Mouse (Mus musculus) C2C12 (cell line): Measurements from ENCODE around the gene Rfx7. TPM values are rescaled to one million over a fixed set of nuclear protein-coding genes. Genes with fewer than 3 reads are reported as not detected.
"Not testable (repeated sequence)": the region's sequence is repeated elsewhere in the genome, so short reads cannot be mapped to it uniquely, and the experiment has no call there.

Experiments used
- H3K27me3 ChIP-seq: one replicate; pipeline ENCODE4 v1.6.1; 2011; ENCODE audit not compliant: control insufficient read depth, insufficient read depth, insufficient read length
- H3K36me3 ChIP-seq: one replicate; pipeline ENCODE4 v1.6.1; 2011; ENCODE audit not compliant: control insufficient read depth, insufficient read depth
- H3K4me3 ChIP-seq: one replicate; pipeline ENCODE4 v1.5.1; 2011; ENCODE audit warnings: mild to moderate bottlenecking, control low read depth; ENCODE audit not compliant: poor library complexity, insufficient read depth, severe bottlenecking
- H3K79me2 ChIP-seq: one replicate; pipeline ENCODE4 v1.6.1; 2011; ENCODE audit not compliant: control insufficient read depth, insufficient read depth
- H3K79me3 ChIP-seq: one replicate; pipeline ENCODE4 v1.6.1; 2011; ENCODE audit warnings: low read depth, control low read depth
- H3ac ChIP-seq: one replicate; pipeline ENCODE3; 2011; ENCODE audit warnings: low read depth; ENCODE audit not compliant: control insufficient read depth, insufficient read length
- CEBPB ChIP-seq: IDR thresholded peaks from one replicate; pipeline ENCODE4 v1.6.1; 2011; ENCODE audit warnings: low read depth, mild to moderate bottlenecking, control low read depth, moderate library complexity
- CTCF ChIP-seq: IDR thresholded peaks from one replicate; pipeline ENCODE4 v1.5.1; 2011; ENCODE audit not compliant: control insufficient read depth, insufficient read depth, insufficient read length
- FOSL1 ChIP-seq: IDR thresholded peaks from one replicate; pipeline ENCODE4 v1.8.0; 2011; ENCODE audit warnings: mild to moderate bottlenecking, low read length; ENCODE audit not compliant: poor library complexity, insufficient read depth, severe bottlenecking
- MAX ChIP-seq: IDR thresholded peaks from one replicate; pipeline ENCODE4 v1.6.1; 2011; ENCODE audit warnings: mild to moderate bottlenecking, control low read depth
- MYOD1 ChIP-seq: IDR thresholded peaks from one replicate; pipeline ENCODE4 v1.6.1; 2011; ENCODE audit warnings: low read depth; ENCODE audit not compliant: control insufficient read depth, insufficient read length
- MYOG ChIP-seq: IDR thresholded peaks from one replicate; pipeline ENCODE4 v1.6.1; 2011; ENCODE audit not compliant: control insufficient read depth, insufficient read length; ENCODE audit errors: extremely low read depth
- USF1 ChIP-seq: IDR thresholded peaks from one replicate; pipeline ENCODE4 v1.6.1; 2011; ENCODE audit warnings: low read depth, mild to moderate bottlenecking, control low read depth, moderate library complexity
- polyA plus RNA-seq: library from polyadenylated mRNA; unstranded; fragments of >200 nt; fragmentation: generic; extraction: Trizol; gene quantifications from one replicate; pipeline ENCODE4 v1.2.1, GENCODE M21; 2012; ENCODE audit warnings: missing spikeins

The Rfx7 gene
- polyA plus RNA-seq, 1 experiment, result 3.9 TPM

- no peak for TF ChIP-seq MYOD1
- peak; percentile 28 for TF ChIP-seq MAX
Measured at GRCm38 (mm10) chr9:72661895-72662661, 130.0 kb downstream of the Rfx7 start, which contains the start of gene Nedd4. Gene Nedd4, plus strand, starts transcription at chr9:72662346.

GRCm38 (mm10) chr9:72662691-72663533 lies 130.9 kb downstream of the Rfx7 start:
- TF ChIP-seq MYOG (no peak), CEBPB (no peak), FOSL1 (no peak), MAX (peak; percentile 20), CTCF (no peak), USF1 (peak; percentile 71), MYOD1 (no peak)
- Histone ChIP-seq H3K79me2 (peaks cover 58% of the 10 kb centered on the region), H3K79me3 (peaks cover 49% of the 10 kb centered on the region), H3ac (peak overlapping the region; percentile 91), H3K4me3 (peak overlapping the region; percentile 75), H3K36me3 (peaks cover 37% of the 10 kb centered on the region), H3K27me3 (no peaks in the 10 kb centered on the region)

More at GRCm38 (mm10) chr9:72661895-72662661, 130.0 kb downstream of the Rfx7 start, which contains the start of gene Nedd4:
- H3K4me3 ChIP-seq, result peak within 1 kb of the TSS; percentile 75
- H3K79me2 ChIP-seq, result peaks cover 50% of the 10 kb centered on the region
- peaks cover 30% of the 10 kb centered on the region for H3K36me3 ChIP-seq
- peak within 1 kb of the TSS; percentile 91 for H3ac ChIP-seq
- H3K27me3 ChIP-seq, result no peaks in the 10 kb centered on the region
- H3K79me3 ChIP-seq, result peaks cover 44% of the 10 kb centered on the region

- no peaks in the 10 kb centered on the region for H3K27me3 ChIP-seq
- H3K4me3 ChIP-seq, result peak overlapping the region; percentile 75
- peaks cover 43% of the 10 kb centered on the region for H3K36me3 ChIP-seq
- H3K79me2 ChIP-seq, result peaks cover 64% of the 10 kb centered on the region
- peaks cover 54% of the 10 kb centered on the region for H3K79me3 ChIP-seq
- peak overlapping the region; percentile 2 for H3ac ChIP-seq
- no peak for TF ChIP-seq USF1
- no peak for TF ChIP-seq CEBPB
- TF ChIP-seq MYOG, result no peak
- no peak for TF ChIP-seq FOSL1
- no peak for TF ChIP-seq MYOD1
- TF ChIP-seq MAX, result no peak
- no peak for TF ChIP-seq CTCF
Measured at GRCm38 (mm10) chr9:72663534-72663918, 131.5 kb downstream of the Rfx7 start.

- TF ChIP-seq CEBPB (no peak), CTCF (no peak), MYOG (no peak), FOSL1 (no peak), MYOD1 (no peak), USF1 (no peak), MAX (no peak)
- Histone ChIP-seq H3K36me3 (peaks cover 51% of the 10 kb centered on the region), H3K79me3 (peaks cover 63% of the 10 kb centered on the region), H3K4me3 (no peak overlapping the region), H3ac (no peak overlapping the region), H3K79me2 (peaks cover 76% of the 10 kb centered on the region), H3K27me3 (no peaks in the 10 kb centered on the region)
Measured at GRCm38 (mm10) chr9:72664409-72665351, 132.6 kb downstream of the Rfx7 start.

- Histone ChIP-seq H3ac (no peak overlapping the region), H3K79me2 (peaks cover 84% of the 10 kb centered on the region), H3K4me3 (no peak overlapping the region), H3K27me3 (no peaks in the 10 kb centered on the region), H3K36me3 (peaks cover 59% of the 10 kb centered on the region), H3K79me3 (peaks cover 65% of the 10 kb centered on the region)
- TF ChIP-seq FOSL1, result no peak
- TF ChIP-seq CEBPB, result no peak
- no peak for TF ChIP-seq USF1
- TF ChIP-seq CTCF, result no peak
Measured at GRCm38 (mm10) chr9:72665517-72665916, 133.5 kb downstream of the Rfx7 start.

- H3ac ChIP-seq, H3K4me3 ChIP-seq, H3K27me3 ChIP-seq: not testable (repeated sequence)
- H3K36me3 ChIP-seq, result peaks cover 69% of the 10 kb centered on the region
- peaks cover 68% of the 10 kb centered on the region for H3K79me3 ChIP-seq
- peaks cover 91% of the 10 kb centered on the region for H3K79me2 ChIP-seq
Measured at GRCm38 (mm10) chr9:72666352-72667021, 134.4 kb downstream of the Rfx7 start.
